Mouse (Mus musculus) ES-E14 (cell line): Measurements from ENCODE around the gene Epm2a. TPM values are rescaled to one million over a fixed set of nuclear protein-coding genes. Genes with fewer than 3 reads are reported as not detected.

Experiments
- DNase-seq: peaks from one replicate; pipeline ENCODE4 v3.0.0-alpha.2; 2013; ENCODE audit warnings: low read depth, low spot score
- H3K27ac ChIP-seq: 2 replicates; pipeline ENCODE4 v1.5.1; 2012; ENCODE audit warnings: low read depth, mild to moderate bottlenecking, low read length, moderate library complexity, mixed read lengths; ENCODE audit not compliant: poor library complexity, insufficient read depth, severe bottlenecking
- H3K36me3 ChIP-seq: 2 replicates; pipeline ENCODE4 v1.6.1; 2012; ENCODE audit warnings: mild to moderate bottlenecking, low read length, moderate library complexity, mixed read lengths; ENCODE audit not compliant: control insufficient read depth, poor library complexity, insufficient read depth, severe bottlenecking
- H3K4me1 ChIP-seq, 2 experiments: fragments of 150-350 bp in 1 of 2; sonication (generic) in 1 of 2; 2 replicates each; pipeline ENCODE4 v1.6.1; 2012; ENCODE audit warnings: low read length in 2 of 2, mild to moderate bottlenecking in 1 of 2, mixed read lengths in 1 of 2; ENCODE audit not compliant: control insufficient read depth in 2 of 2, insufficient read depth in 2 of 2, poor library complexity in 1 of 2
- H3K4me3 ChIP-seq, 2 experiments: fragments of 150-350 bp in 1 of 2; sonication (generic) in 1 of 2; 2 replicates each; pipeline ENCODE4 v1.5.1; 2012; ENCODE audit warnings: low read length in 2 of 2, low read depth in 1 of 2, mild to moderate bottlenecking in 1 of 2, mixed read lengths in 1 of 2; ENCODE audit not compliant: insufficient read depth in 1 of 2, poor library complexity in 1 of 2, severe bottlenecking in 1 of 2
- H3K9ac ChIP-seq: 2 replicates; pipeline ENCODE4 v1.6.1; 2012; ENCODE audit warnings: low read depth, mild to moderate bottlenecking, low read length, mixed read lengths; ENCODE audit not compliant: poor library complexity, insufficient read depth, severe bottlenecking
- H3K9me3 ChIP-seq: fragments of 150-350 bp; sonication (generic); 2 replicates; pipeline ENCODE4 v1.6.1; 2012; ENCODE audit warnings: low read depth, mild to moderate bottlenecking, low read length; ENCODE audit not compliant: control insufficient read depth, insufficient read depth
- CHD2 ChIP-seq: IDR thresholded peaks from 2 replicates; pipeline ENCODE4 v1.6.1; 2014; ENCODE audit warnings: mild to moderate bottlenecking, low read depth, low read length, inconsistent platforms
- HCFC1 ChIP-seq: IDR thresholded peaks from 2 replicates; pipeline ENCODE4 v1.6.1; 2012; ENCODE audit warnings: low read length, inconsistent platforms, borderline replicate concordance; ENCODE audit not compliant: insufficient read depth
- MAFK ChIP-seq: IDR thresholded peaks from 2 replicates; pipeline ENCODE4 v1.6.1; 2014; ENCODE audit warnings: mild to moderate bottlenecking, low read depth, low read length, inconsistent platforms; ENCODE audit not compliant: insufficient read depth
- ZC3H11A ChIP-seq: IDR thresholded peaks from 2 replicates; pipeline ENCODE4 v1.6.1; 2012; ENCODE audit warnings: low read depth, mild to moderate bottlenecking, inconsistent platforms, low read length, borderline replicate concordance
- ZNF384 ChIP-seq: IDR thresholded peaks from 2 replicates; pipeline ENCODE4 v1.6.1; 2012; ENCODE audit warnings: low read depth, low read length, inconsistent platforms
- in situ Hi-C, 2 experiments: fragments of 600-800 bp; cut with MboI; formaldehyde crosslinking; loops; one replicate each; pipeline ENCODE4 v1.15.1; 2025; ENCODE audit warnings: low sequenced_read_pairs in 2 of 2, inconsistent platforms in 1 of 2; ENCODE audit not compliant: unreplicated experiment in 2 of 2
- total RNA-seq: library from RNA; depleted of rRNA; stranded (reverse); fragments of 300-350 nt; gene quantifications from 2 replicates; pipeline ENCODE4 v1.2.3, GENCODE M21; 2012; rRNA removed

The Epm2a gene
- total RNA-seq, 1 experiment: 1.6 TPM

DNA sequence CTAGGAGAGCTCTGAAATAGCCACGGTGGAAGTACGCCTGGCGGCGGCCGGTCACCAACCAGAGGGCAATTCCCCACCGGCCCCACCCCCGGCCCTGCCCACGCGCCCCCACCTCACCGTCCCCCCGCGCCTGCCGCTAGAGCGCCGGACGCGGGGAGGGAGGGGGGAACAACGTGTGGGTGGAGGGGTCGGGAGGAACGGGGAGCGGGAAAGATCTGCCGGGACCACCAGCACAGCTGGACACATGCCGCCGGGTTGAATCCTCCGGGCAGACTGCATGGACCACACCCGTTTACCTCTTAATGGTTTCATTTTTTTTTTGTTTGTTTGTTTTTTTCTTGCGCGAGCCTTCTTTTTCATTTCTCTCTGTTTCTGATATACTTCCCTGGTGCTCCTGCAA is 148.8 kb downstream of the Epm2a start:
- H3K4me3 ChIP-seq: no peak overlapping the region
- H3K36me3 ChIP-seq: no peaks in the 10 kb centered on the region
- H3K9ac ChIP-seq: no peak overlapping the region
- in situ Hi-C loops: no loop called here
- no peaks in the 10 kb centered on the region for H3K9me3 ChIP-seq
- no peak overlapping the region for H3K27ac ChIP-seq
- no peaks in the 10 kb centered on the region for H3K4me1 ChIP-seq
- DNase-seq: peak; percentile 91
- TF ChIP-seq CHD2 (no peak), HCFC1 (no peak), ZC3H11A (no peak), ZNF384 (no peak), MAFK (no peak)

Other genes with a start within 250 kb of the Epm2a start
- gene Shprh, start 194.0 kb upstream of the Epm2a start, total RNA-seq: 20.6 and 23.1 TPM in 2 replicates
- 20.7 and 26.9 TPM in 2 replicates for gene Fbxo30, start 62.1 kb upstream of the Epm2a start, total RNA-seq